Mouse (Mus musculus): Measurements from ENCODE around the gene Frs3. TPM values are rescaled to one million over a fixed set of nuclear protein-coding genes. Genes with fewer than 3 reads are reported as not detected.

Frs3 gene
- total and polyA plus RNA-seq, 2 experiments = 1.7 to 7.1 TPM

DNA sequence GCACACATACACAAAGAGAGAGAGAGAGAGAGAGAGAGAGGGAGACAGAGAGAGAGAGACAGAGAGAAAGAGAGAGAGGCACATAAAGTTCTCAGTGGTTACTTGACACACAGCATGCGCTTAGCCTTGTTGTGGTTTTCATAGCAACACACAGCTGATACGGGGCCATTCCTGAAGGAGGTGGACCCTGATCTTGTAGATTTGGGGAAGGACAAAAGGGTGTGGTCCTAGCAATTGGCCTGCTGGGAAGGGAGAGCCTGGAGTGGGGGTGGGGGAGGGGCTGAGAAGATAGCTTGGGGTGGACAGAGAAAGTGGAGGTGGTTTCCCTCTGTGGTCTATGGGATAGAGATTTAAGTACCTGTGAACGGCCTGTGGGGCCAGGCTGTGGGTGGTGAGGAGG lies 21.2 kb downstream of the Frs3 start:
- no peak overlapping the region for H3K9ac ChIP-seq (ENCODE audit: low read depth, low read length)
- no peaks in the 10 kb centered on the region for H3K4me1 ChIP-seq (ENCODE audit: control insufficient read depth, insufficient read depth, low read length)
- TF ChIP-seq POLR2A (IDR thresholded peaks at IDR 0.05; ENCODE audit: extremely low read depth, insufficient read depth, low read length) (no peak), CTCF (IDR thresholded peaks at IDR 0.05; ENCODE audit: low read depth, low read length) (no peak)
- H3K36me3 ChIP-seq (ENCODE audit: control insufficient read depth, insufficient read depth, low read length) = no peaks in the 10 kb centered on the region
- H3K79me2 ChIP-seq (ENCODE audit: control insufficient read depth, insufficient read depth, low read length) = no peaks in the 10 kb centered on the region
- no peak overlapping the region for H3K27ac ChIP-seq (replicated peaks; ENCODE audit: insufficient read depth, low read depth, low read length)
- no peak overlapping the region for H3K4me3 ChIP-seq (ENCODE audit: insufficient read depth, low read depth, low read length)
- WGBS = 90% methylated on average over 3 of the region's 3 CpGs
- no peaks in the 10 kb centered on the region for H3K27me3 ChIP-seq (ENCODE audit: control insufficient read depth, insufficient read depth, low read length)
- no peak for DNase-seq (ENCODE audit: extremely low read depth, low read depth, low spot score)

- DNase-seq (ENCODE audit: extremely low read depth, low read depth, low spot score) = no peak
- TF ChIP-seq POLR2A (IDR thresholded peaks at IDR 0.05; ENCODE audit: extremely low read depth, insufficient read depth, low read length) (no peak), CTCF (IDR thresholded peaks at IDR 0.05; ENCODE audit: low read depth, low read length) (no peak)
- no peak overlapping the region for H3K27ac ChIP-seq (replicated peaks; ENCODE audit: insufficient read depth, low read depth, low read length)
- H3K79me2 ChIP-seq (ENCODE audit: control insufficient read depth, insufficient read depth, low read length) = no peaks in the 10 kb centered on the region
- no peaks in the 10 kb centered on the region for H3K36me3 ChIP-seq (ENCODE audit: control insufficient read depth, insufficient read depth, low read length)
- H3K27me3 ChIP-seq (ENCODE audit: control insufficient read depth, insufficient read depth, low read length) = no peaks in the 10 kb centered on the region
- WGBS = 28% methylated on average over 6 of the region's 6 CpGs
- H3K9ac ChIP-seq (ENCODE audit: low read depth, low read length) = no peak overlapping the region
- no peaks in the 10 kb centered on the region for H3K4me1 ChIP-seq (ENCODE audit: control insufficient read depth, insufficient read depth, low read length)
- H3K4me3 ChIP-seq (ENCODE audit: insufficient read depth, low read depth, low read length) = no peak overlapping the region
These were observed 23.1 kb downstream of the Frs3 start for GRCm38 (mm10) chr17:47711883-47712282.

DNA sequence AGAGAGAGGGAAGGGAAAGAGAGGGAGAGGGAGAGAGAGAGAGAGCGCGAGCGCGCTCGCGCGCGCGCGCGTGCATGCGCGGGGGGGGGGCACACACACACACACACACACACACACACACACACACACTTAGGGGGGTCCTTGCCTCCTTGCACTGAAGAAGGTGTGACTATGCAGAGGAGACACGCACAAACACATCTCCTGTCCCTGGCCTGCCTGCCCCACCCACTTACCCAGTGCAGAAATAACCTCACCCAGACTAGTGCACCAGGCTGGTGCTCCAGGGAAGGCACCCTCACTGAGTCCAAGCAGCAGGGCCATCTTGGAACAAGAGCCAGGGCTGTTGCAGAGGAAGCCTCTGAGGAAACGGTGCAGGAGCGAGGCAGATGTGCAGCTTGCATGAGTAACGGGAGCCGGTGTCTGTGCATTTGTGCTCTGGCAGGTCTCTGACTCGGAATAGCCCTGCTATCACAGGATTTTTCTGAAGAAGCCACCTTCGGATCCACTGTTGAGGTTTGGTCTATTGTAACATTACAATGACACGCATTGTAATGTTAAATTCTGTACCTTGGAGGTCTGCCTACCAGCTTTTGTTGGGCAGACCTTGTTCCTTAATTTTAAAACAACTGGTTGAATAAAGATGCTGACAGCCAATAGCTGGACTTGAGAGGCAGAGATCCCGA lies 24.2 kb downstream of the Frs3 start:
- Histone ChIP-seq H3K9ac (ENCODE audit: low read depth, low read length) (no peak overlapping the region), H3K27ac (replicated peaks; ENCODE audit: insufficient read depth, low read depth, low read length) (no peak overlapping the region), H3K79me2 (ENCODE audit: control insufficient read depth, insufficient read depth, low read length) (no peaks in the 10 kb centered on the region), H3K27me3 (ENCODE audit: control insufficient read depth, insufficient read depth, low read length) (no peaks in the 10 kb centered on the region), H3K4me3 (ENCODE audit: insufficient read depth, low read depth, low read length) (no peak overlapping the region), H3K4me1 (ENCODE audit: control insufficient read depth, insufficient read depth, low read length) (no peaks in the 10 kb centered on the region), H3K36me3 (ENCODE audit: control insufficient read depth, insufficient read depth, low read length) (no peaks in the 10 kb centered on the region)
- TF ChIP-seq POLR2A (IDR thresholded peaks at IDR 0.05; ENCODE audit: extremely low read depth, insufficient read depth, low read length) = no peak
- no peak for TF ChIP-seq CTCF (IDR thresholded peaks at IDR 0.05; ENCODE audit: low read depth, low read length)
- whole genome bisulfite sequencing = 75% methylated on average over 22 of the region's 22 CpGs
- no peak for DNase-seq (ENCODE audit: extremely low read depth, low read depth, low spot score)

GRCm38 (mm10) chr17:47715037-47715436 lies 26.2 kb downstream of the Frs3 start:
- Histone ChIP-seq H3K79me2 (ENCODE audit: control insufficient read depth, insufficient read depth, low read length) (no peaks in the 10 kb centered on the region), H3K27ac (replicated peaks; ENCODE audit: insufficient read depth, low read depth, low read length) (no peak overlapping the region), H3K4me1 (ENCODE audit: control insufficient read depth, insufficient read depth, low read length) (no peaks in the 10 kb centered on the region), H3K9ac (ENCODE audit: low read depth, low read length) (no peak overlapping the region), H3K27me3 (ENCODE audit: control insufficient read depth, insufficient read depth, low read length) (no peaks in the 10 kb centered on the region), H3K36me3 (ENCODE audit: control insufficient read depth, insufficient read depth, low read length) (no peaks in the 10 kb centered on the region), H3K4me3 (ENCODE audit: insufficient read depth, low read depth, low read length) (no peak overlapping the region)
- DNase-seq (ENCODE audit: extremely low read depth, low read depth, low spot score) = no peak
- no peak for TF ChIP-seq CTCF (IDR thresholded peaks at IDR 0.05; ENCODE audit: low read depth, low read length)
- TF ChIP-seq POLR2A (IDR thresholded peaks at IDR 0.05; ENCODE audit: extremely low read depth, insufficient read depth, low read length) = no peak
- WGBS = 63% methylated on average over 3 of the region's 3 CpGs

DNA sequence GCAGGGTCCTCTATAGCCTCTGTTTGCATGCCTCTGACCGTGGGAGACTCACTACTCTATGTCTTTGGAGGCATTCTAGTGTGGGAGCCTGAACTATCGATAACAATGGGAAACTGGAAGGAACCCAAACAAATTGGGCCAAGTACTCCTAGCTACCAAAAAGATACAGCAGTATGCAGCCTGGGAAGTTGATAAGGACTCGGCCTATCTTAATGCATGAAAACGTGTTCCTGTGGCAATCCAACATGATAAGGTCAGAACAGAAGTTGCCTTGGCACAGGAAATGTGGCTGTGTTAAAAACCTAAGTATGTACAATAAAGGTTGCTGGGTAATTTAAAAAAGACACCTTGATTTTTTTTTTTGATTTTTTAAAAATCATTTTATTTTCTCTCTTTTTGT lies 32.4 kb downstream of the Frs3 start:
- no peaks in the 10 kb centered on the region for H3K27me3 ChIP-seq (ENCODE audit: control insufficient read depth, insufficient read depth, low read length)
- no peaks in the 10 kb centered on the region for H3K36me3 ChIP-seq (ENCODE audit: control insufficient read depth, insufficient read depth, low read length)
- H3K27ac ChIP-seq (replicated peaks; ENCODE audit: insufficient read depth, low read depth, low read length) = no peak overlapping the region
- no peak overlapping the region for H3K4me3 ChIP-seq (ENCODE audit: insufficient read depth, low read depth, low read length)
- no peak overlapping the region for H3K9ac ChIP-seq (ENCODE audit: low read depth, low read length)
- no peaks in the 10 kb centered on the region for H3K79me2 ChIP-seq (ENCODE audit: control insufficient read depth, insufficient read depth, low read length)
- H3K4me1 ChIP-seq (ENCODE audit: control insufficient read depth, insufficient read depth, low read length) = no peaks in the 10 kb centered on the region
- DNase-seq (ENCODE audit: extremely low read depth, low read depth, low spot score) = no peak
- no peak for TF ChIP-seq POLR2A (IDR thresholded peaks at IDR 0.05; ENCODE audit: extremely low read depth, insufficient read depth, low read length)
- no peak for TF ChIP-seq CTCF (IDR thresholded peaks at IDR 0.05; ENCODE audit: low read depth, low read length)
- WGBS = 69% methylated on average over 4 of the region's 4 CpGs

DNA sequence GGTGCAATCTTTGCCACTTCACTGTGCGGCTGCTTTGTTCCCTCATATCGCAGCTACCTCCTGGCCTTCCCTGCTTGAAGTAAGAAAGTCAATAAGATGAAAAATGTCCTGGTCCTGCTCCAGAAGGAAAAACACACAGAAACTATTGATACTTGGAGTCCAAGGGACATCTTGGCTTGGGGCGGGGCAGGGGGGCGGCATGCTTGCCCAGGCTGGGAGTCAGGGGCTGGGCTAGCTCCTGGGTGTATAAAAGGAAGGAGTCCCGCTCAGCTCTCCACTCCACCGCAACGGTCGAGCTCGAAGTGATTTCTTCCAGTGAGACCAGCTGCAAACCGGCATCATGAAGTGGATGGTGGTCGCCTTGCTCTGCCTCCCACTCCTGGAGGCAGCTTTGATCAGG lies 37.7 kb downstream of the Frs3 start, which contains the start of gene Pgc:
Gene Pgc (plus strand): TSS at position 277 of the 400 bp plus-strand sequence.
- WGBS = 84% methylated on average over 11 of the region's 11 CpGs
- Histone ChIP-seq H3K9ac (ENCODE audit: low read depth, low read length) (no peak within 1 kb of the TSS), H3K79me2 (ENCODE audit: control insufficient read depth, insufficient read depth, low read length) (no peaks in the 10 kb centered on the region), H3K4me1 (ENCODE audit: control insufficient read depth, insufficient read depth, low read length) (no peaks in the 10 kb centered on the region), H3K36me3 (ENCODE audit: control insufficient read depth, insufficient read depth, low read length) (no peaks in the 10 kb centered on the region), H3K4me3 (ENCODE audit: insufficient read depth, low read depth, low read length) (no peak within 1 kb of the TSS), H3K27ac (replicated peaks; ENCODE audit: insufficient read depth, low read depth, low read length) (no peak within 1 kb of the TSS), H3K27me3 (ENCODE audit: control insufficient read depth, insufficient read depth, low read length) (no peaks in the 10 kb centered on the region)
- no peak for TF ChIP-seq POLR2A (IDR thresholded peaks at IDR 0.05; ENCODE audit: extremely low read depth, insufficient read depth, low read length)
- TF ChIP-seq CTCF (IDR thresholded peaks at IDR 0.05; ENCODE audit: low read depth, low read length) = no peak
- DNase-seq (ENCODE audit: extremely low read depth, low read depth, low spot score) = no peak

All from liver, adult 2 months (tissue).